Mouse (Mus musculus) lung, postnatal 10 days (tissue): Measurements from ENCODE around the gene Olfr1467.

Source experiments
- DNase-seq: peaks from one replicate; pipeline ENCODE4 v3.0.0; 2021

The Olfr1467 gene

GRCm38 (mm10) chr19:13361936-13362335 lies at the start of gene Olfr1467:
TSS of gene Olfr1467 (plus strand) at chr19:13362236.
- DNase-seq, result no peak

GRCm38 (mm10) chr19:13315441-13315840 lies 46.6 kb upstream of the Olfr1467 start, which contains the start of gene Olfr1465:
TSS of gene Olfr1465 (minus strand) at chr19:13315541.
- DNase-seq, result no peak

GRCm38 (mm10) chr19:13338562-13338961 lies 23.5 kb upstream of the Olfr1467 start, which contains the start of gene Olfr1466:
TSS of gene Olfr1466 (plus strand) at chr19:13338862.
- DNase-seq, result no peak

- DNase-seq, result no peak
Measured at GRCm38 (mm10) chr19:13407549-13407948, 45.5 kb downstream of the Olfr1467 start, which contains the start of gene Olfr1469. TSS of gene Olfr1469 (plus strand) at chr19:13407849.
